Mouse (Mus musculus) mouse trophoblast stem cell (cell line): ENCODE results near the gene Zfp568.

Experiments
- in situ Hi-C, 2 experiments: fragments of 300-500 bp; cut with MseI, MboI; formaldehyde crosslinking; loops; 2 replicates in 1 of 2; 3 replicates in 1 of 2; pipeline ENCODE4 v1.15.1; 2025

Gene Zfp568

DNA sequence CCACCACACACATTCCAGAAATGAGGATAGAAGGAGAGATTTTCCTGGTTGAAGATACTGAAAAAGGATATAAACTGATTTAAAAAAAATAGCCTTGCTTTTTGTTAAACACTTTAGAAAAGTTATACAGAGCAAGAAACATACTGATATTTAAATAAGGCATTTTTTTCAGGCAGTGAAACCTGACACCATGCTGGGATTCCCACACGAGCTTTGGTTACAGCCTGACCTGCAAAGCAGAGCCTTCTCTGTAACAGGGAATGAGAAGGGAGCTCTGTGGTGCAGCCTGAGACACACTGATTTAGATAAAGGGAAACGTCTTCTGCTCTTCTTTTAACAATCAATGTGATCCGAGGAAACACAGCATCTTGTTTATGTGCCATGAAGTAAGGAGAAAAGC is 69.8 kb downstream of the Zfp568 start:
- in situ Hi-C loops = no loop called here

DNA sequence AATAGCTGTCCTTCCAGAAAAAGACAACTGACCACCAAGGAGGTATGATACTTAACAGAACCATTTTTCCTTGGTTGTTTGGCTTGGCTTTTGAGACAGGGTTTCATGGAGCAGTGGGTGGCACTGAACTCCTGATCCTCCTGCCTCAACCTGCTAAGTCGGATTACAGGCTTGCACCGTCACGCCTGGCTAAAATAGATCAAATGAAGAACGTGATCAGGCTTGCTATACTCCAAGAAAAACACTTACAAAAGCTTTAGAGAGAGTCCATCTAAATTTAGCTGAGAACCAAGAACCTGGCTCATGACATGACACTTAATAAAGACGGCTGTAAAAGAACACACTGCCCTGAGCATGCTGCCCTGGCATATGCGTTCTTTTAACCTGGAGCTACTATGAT is 76.6 kb downstream of the Zfp568 start:
- in situ Hi-C loops = no loop called here

DNA sequence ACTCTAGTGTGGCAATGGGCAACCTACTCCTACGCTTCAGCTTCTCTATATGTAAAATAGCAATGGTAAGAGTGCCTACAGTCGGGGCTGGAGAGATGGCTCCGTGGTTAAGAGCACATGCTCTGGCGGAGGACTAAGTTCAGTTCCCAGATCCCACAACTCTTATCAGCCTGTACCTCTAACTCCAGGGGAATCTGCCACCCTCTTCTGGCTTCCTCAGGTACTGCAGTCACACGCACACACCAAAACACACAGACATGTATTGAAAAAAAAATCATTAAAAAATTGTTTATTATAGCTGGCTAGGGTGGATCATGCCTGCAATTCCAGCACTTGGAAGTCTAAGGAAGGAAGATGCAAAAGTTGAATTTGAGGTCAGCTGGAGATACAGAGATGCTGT is 78.7 kb downstream of the Zfp568 start:
- in situ Hi-C loops = no loop called here

DNA sequence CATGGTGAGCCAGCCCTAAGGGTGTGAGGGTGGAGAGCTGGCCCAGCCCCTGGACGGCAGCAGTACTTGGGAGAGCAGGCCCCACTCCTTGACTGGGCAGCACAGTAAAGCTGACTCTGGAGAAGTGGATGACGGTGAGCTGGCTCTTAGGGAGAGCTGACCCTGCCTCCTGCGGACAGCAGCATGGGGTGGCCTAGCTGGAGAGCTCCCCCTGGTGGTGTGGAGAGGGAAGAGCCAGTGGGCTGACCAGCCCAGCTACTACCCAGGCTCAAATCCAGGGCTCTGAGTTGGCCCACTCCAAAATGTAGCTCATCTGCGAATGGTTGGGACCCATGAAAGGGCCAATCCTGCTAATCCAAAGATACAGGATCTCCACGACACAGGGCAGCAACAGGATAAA is 80.9 kb downstream of the Zfp568 start:
- in situ Hi-C loops = no loop called here

DNA sequence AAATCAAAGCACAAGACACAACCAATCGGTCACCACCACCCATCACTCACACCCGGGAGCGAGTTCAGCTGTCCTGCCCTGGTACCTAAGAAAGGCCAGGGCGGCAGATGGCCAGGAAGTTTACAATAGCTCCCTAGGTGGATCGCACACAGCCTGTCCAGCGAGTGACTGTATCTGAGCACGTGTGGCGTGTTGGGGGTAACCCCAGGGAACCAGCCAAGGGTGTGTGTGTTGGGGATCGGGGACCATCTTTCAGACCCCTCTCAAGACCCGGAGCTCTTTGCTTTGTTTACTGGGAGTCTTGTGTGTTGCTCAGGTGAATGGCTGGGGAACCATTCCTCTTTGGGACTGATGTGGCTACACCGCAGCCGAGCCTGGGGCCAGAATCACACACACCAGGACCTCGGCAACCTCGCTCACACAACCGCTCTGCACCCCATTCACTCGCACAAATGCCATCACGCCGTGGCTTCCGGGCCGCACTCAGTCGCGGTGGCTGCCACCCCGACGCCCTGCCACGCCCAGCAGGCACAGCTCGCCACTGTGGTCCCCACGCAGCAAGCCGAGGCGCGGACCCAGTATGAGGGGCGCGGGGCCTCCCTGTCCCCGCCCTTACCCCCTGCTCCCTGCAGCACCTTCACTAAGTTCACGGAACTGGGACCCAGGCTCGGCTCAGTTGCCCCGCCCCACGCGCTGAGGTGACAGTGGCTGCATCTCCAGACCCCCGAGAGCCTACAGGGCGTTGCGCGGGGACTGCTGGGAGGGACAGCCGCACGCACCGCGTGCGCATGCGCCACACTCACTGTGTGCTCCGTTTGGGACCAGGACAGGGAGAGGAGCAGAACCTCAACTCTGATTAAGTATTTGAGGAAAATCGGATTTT is 88.6 kb downstream of the Zfp568 start, which contains the start of gene Zfp82:
Gene Zfp82 (minus strand): TSS at position 755 of the 883 bp plus-strand sequence.
- in situ Hi-C loops = no loop called here
